Mouse (Mus musculus) adrenal gland, adult 18-20 months (tissue): ENCODE results near the gene Dnm2. TPM values are rescaled to one million over a fixed set of nuclear protein-coding genes. Genes with fewer than 3 reads are reported as not detected.
A peak's percentile ranks its signal among the peaks of the same experiment; 100 is the strongest.
"Not testable (repeated sequence)": the region's sequence is repeated elsewhere in the genome, so short reads cannot be mapped to it uniquely, and the experiment has no call there.

Experiments used
- DNase-seq, 2 experiments: peaks; one replicate each; pipeline ENCODE4 v3.0.0; 2021 to 2022; ENCODE audit warnings: low spot score in 2 of 2
- total RNA-seq, 2 experiments: library from RNA; stranded (reverse); gene quantifications; 1 replicate in 1 of 2; 2 replicates in 1 of 2; pipeline ENCODE4 v1.2.3; 2021

The Dnm2 gene
- total RNA-seq, 2 experiments from 2014 or later = 88.5 to 112 TPM

DNA sequence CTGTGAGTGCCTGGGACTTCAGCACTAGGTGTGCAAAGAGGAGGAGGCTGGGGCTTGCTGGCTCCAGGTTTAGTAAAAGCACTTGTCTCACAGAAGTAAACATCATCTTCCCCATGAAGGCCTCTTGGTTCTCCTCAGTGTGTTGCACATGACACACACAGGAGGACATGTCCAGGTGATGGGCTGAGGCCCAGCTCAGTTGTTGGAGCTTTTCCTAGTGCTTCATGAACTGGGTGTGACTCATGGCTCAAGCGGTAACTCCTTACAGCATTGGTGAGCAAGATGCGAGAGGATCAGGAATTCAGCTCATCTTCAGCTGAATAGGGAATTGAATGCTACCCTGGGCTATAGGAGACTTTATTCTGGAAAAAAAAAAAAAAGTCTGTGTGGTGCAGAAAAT is 73.0 kb downstream of the Dnm2 start:
- no peak for DNase-seq

DNA sequence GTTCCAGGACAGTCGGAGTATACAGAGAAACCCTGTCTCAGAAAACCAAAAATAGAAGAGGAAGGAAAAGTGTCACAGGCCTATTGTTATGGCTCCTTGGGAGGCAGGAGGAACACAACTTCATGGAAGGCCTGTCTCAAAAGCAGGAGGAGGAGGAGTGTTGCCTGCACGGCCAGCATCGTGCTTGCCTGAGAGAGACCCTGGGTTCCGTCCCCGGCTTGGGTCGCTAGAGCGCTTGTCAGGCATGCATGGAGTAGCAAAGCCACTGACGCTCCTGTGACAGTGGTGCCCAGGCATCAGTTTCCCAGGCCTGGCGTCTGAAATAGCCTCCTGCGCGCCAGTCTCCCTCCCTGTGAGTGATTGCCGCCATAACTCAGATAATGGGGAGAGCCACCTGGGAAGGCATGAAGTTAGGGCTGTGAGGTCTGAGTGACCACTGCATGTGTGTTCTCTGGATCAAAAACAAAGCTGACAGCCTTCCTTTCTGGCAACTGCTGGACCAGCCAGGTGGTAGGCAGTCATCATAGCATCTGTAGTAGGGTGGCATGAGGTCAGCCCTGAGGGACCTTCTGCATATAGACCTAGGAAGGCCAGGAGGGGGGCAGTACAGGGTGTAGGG is 73.7 kb downstream of the Dnm2 start:
- DNase-seq = no peak

- DNase-seq = no peak
Measured at GRCm38 (mm10) chr9:21503352-21503751, 78.6 kb downstream of the Dnm2 start.

- DNase-seq = no peak
Measured at GRCm38 (mm10) chr9:21505767-21506166, 81.1 kb downstream of the Dnm2 start.

DNA sequence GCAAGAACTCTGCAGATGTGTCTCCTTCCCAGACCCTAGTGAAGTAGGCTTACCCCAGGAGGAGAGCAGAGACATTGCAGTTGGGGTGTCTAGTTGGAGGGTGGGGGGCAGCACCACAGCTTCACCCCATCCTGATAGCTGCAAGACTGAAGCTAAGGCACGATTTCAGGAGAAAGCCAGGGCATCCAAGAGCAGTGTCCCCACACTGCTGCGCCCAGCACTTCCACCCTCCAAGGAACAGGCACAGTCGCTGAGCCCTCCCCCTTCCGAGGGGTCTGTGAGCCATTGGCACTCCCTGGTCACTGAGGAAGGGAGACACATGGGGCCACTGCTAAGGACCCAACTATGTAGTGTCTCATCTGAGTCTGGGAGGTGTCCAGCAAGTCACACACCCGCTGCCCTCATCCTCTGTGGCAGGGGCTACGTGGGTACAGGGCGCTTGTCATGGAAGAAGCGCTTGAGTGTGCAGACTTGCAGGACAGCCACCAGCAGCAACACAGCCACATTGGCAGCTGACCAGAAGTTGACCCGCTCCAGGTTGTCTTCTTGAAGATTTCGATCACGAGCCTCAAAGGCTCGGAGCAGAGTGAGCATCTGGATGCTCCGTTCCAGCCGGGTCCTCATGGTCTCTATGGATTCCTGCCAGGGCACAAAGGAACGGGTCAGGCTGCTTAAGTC is 83.2 kb downstream of the Dnm2 start:
- DNase-seq = no peak

DNA sequence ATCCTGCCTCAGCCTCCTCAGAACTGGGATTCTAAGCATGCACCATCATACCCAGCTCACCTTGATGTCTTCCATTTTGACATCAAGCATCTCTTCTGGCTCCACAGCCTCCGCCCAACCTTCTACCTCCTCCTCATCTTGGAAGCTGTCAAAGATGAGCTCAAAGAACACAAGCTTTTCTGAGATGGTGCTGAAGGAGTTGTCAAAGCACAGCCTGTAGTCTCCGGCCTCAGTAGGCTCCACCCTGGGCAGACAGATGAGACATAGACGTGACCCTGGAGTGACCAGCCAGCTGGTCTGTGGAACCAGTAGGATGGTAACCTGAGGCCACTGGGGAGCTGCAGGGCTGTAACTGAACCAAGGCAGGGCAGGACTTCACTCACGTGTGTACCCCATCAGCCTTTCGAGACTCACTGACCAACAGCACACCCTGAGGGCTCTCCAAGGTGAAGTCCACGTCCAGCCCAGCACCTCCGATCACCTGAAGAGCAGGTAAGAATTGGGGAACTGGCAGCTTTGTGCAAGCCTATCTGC is 84.2 kb downstream of the Dnm2 start:
- no peak for DNase-seq

DNA sequence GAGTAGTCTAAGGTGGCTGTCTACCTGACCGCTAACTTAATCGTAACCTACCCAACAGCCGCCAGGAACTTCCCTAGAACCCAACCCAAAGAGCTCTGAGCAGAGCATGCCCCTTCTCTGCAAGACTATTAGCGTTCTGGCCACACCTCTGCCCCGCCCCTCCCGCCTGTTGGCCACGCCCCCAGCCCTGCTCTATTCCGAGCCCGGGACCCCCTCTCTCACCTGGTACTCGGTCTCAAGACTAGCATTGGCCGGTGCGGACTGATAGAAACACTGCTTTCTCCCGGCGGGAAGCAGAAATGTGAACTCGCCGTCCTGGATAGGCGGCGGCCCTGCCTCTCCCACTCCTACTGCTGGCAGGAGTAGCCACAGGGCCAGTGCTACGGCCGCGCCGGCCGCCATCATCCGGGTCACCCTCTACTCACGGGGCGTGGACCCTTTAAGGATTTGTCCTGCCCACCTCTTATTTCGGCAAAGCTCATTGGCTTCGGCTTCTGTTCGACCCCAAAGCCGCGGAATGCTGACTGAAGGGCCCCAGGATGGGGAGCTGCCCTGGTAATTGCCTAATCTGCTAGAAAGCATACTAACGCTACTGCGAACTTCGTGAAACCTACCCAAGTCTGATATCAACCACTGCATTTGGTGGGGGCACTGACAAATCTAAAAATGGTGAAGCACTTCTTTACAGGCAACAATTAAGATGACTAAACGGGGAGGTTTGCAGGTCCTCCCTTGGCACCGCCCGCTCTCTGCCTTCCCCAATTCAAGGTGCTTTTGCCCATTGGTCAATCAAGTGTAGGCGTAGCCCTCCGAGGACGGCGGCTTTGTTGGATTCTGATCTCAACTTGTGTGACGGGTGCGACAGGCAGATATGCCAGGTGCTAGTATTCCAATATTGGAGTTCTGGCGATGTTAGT is 85.3 kb downstream of the Dnm2 start, which contains the start of gene Tmed1:
TSS of gene Tmed1 (minus strand) at position 481 of the 917 bp plus-strand sequence.
- DNase-seq = peak; percentile 93 to 94

DNA sequence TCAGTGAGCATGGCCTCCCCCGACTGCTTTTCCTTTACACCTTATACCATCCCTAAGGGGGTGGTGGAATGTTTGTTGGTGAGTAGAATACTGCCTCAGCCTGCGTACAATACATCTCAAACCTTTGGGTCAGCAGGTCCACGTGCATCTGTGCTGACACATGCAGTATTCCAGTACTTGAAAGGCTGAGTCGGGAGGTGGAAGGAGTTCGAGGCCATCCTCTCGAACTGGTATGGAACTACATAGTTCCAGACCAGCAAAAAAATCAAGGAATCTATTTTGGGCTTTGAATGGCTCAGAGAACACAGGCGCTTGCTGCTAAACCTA is 85.9 kb downstream of the Dnm2 start:
- DNase-seq = no peak

GRCm38 (mm10) chr9:21511052-21511451 is 86.3 kb downstream of the Dnm2 start:
- no peak for DNase-seq

GRCm38 (mm10) chr9:21513466-21513865 is 88.8 kb downstream of the Dnm2 start:
- no peak for DNase-seq

- DNase-seq = no peak
Measured at GRCm38 (mm10) chr9:21517947-21518495, 93.3 kb downstream of the Dnm2 start.

- DNase-seq = not testable (repeated sequence)
Measured at GRCm38 (mm10) chr9:21518690-21519089, 94.0 kb downstream of the Dnm2 start.

- no peak for DNase-seq
Measured at GRCm38 (mm10) chr9:21525142-21525936, 100.6 kb downstream of the Dnm2 start.

DNA sequence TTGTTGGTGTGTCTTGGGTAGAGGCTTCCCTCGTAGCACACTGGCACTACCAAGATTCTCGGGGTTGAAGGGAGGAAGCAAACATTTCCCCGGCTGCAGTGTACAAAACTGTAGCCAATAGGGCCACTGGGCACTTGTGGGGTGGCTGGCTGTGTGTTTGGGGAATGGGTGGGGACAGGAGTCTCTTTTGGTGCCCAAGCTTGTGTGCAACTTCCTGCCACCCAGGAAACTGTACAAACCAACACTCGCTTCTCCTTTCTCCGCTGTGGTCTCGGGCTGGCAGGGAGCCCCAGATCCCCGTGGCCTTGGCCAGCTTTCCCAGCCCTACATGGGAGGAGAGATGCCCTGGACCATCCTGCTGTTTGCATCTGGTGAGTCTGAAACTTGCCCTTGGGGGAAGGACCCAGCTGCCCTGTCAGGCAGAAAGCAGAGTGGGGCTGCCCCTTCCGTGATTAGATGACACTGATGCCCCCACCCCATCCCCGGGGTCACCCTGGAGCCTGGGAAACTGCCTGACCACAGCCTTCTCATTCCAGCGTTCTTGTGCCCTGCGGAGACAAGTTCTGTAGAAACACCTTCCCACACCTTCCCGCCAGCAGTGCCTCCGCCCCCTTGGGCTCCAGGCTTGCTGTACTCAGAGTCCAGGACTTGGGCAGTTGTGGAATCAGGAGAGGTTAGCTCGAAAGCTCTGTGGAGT is 101.4 kb downstream of the Dnm2 start, which contains the start of gene AB124611:
TSS of gene AB124611 (plus strand) at position 240 of the 697 bp plus-strand sequence.
- DNase-seq = no peak

- DNase-seq = no peak
Measured at GRCm38 (mm10) chr9:21526634-21526944, 101.9 kb downstream of the Dnm2 start.

GRCm38 (mm10) chr9:21527100-21527801 is 102.5 kb downstream of the Dnm2 start:
- DNase-seq = no peak

GRCm38 (mm10) chr9:21527917-21528324 is 103.2 kb downstream of the Dnm2 start:
- DNase-seq = no peak

DNA sequence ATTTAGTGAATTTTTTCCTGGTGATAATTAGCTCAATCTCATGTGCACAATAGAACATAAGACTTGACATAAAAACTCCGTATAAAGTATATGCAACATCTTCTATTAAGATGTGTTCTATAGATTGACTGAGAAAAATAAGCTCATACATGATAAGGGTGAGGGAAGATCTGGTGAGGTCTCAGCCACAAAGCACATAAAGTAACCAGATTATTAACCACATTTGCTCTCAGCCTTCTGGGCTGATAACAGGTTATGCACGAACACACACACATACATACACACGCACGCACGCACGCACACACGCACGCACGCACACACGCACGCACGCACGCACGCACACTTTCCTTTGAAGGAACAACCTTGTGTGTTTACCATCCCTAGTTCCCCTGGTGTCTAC is 111.8 kb downstream of the Dnm2 start:
- DNase-seq = no peak

DNA sequence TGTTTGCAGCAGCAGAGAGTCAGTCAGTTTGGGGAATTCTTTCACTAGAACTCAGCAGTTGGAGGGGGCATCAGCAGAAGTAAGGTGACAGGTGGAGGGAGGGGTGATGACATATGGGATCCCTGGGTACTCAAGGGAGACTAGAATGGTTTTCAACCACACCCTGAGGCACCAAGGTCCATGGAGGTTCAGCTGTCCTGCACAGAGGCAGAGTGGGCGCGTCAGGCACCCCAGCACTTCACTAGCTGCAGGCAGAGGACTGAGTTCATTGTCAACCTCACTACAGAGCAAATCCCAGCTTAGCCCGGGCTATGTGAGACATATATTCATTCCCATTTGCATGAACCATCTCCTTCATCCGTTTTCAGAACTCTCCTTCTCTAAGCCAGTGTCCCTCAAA is 112.3 kb downstream of the Dnm2 start:
- no peak for DNase-seq
